Mouse (Mus musculus) bone marrow macrophage, adult 2 months (primary cell): ENCODE measurements around the gene Emilin2.

Experiments used
- CTCF ChIP-seq: IDR thresholded peaks from 2 replicates; pipeline ENCODE4 v1.5.1; 2012; ENCODE audit warnings: low read depth, mild to moderate bottlenecking, low read length, moderate library complexity
- POLR2A ChIP-seq: IDR thresholded peaks from 2 replicates; pipeline ENCODE4 v1.6.1; 2012; ENCODE audit warnings: mild to moderate bottlenecking, low read depth, low read length, borderline replicate concordance

DNA sequence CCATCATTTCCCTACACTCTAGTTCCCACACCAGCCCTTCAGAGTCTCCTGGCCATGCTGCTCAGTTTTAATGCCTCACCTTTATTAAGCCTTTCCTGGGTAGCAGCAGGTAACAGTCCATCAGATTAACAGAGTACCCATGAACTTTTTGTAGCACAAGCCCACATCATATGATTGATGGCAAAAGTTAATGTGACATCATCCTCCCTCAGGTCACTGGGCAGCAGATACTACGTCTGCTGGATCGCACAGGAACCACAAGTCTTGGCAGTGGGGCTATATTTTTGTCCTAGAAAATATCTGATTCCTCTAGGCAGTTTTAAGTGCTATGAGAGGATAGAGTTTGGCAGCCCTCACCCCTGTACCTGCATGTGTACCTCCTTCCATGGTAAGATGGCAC, 61.7 kb downstream of the Emilin2 start:
- no peak for TF ChIP-seq CTCF
- TF ChIP-seq POLR2A = no peak
